Mouse (Mus musculus) hindbrain, embryonic 10.5 days (tissue): ENCODE measurements around the gene Dnah12. TPM values are rescaled to one million over a fixed set of nuclear protein-coding genes. Genes with fewer than 3 reads are reported as not detected.
"Not testable (repeated sequence)": the region's sequence is repeated elsewhere in the genome, so short reads cannot be mapped to it uniquely, and the experiment has no call there.

Experiments
- DNase-seq: peaks from one replicate; pipeline ENCODE4 v3.0.0-alpha.2; 2017; ENCODE audit warnings: low spot score
- H3K27ac ChIP-seq: fragments of 300-500 bp; sonication (generic); 2 replicates; pipeline ENCODE4 v1.5.1; 2016; ENCODE audit warnings: mild to moderate bottlenecking, moderate library complexity
- H3K27me3 ChIP-seq: fragments of 300-500 bp; sonication (generic); 2 replicates; pipeline ENCODE4 v1.6.1; 2016; ENCODE audit warnings: mild to moderate bottlenecking; ENCODE audit not compliant: poor library complexity, insufficient read depth, severe bottlenecking
- H3K36me3 ChIP-seq: fragments of 300-500 bp; sonication (generic); 2 replicates; pipeline ENCODE4 v1.6.1; 2016; ENCODE audit warnings: mild to moderate bottlenecking, moderate library complexity
- H3K4me1 ChIP-seq: fragments of 300-500 bp; sonication (generic); replicated peaks from 2 replicates; pipeline ENCODE4 v1.6.1; 2016; ENCODE audit warnings: mild to moderate bottlenecking
- H3K4me3 ChIP-seq: fragments of 300-500 bp; sonication (generic); 2 replicates; pipeline ENCODE4 v1.5.1; 2016; ENCODE audit warnings: mild to moderate bottlenecking, moderate library complexity
- H3K9me3 ChIP-seq: fragments of 300-500 bp; sonication (generic); 2 replicates; pipeline ENCODE4 v1.6.1; 2016; ENCODE audit warnings: mild to moderate bottlenecking, moderate library complexity
- WGBS: fragments of 180-500 bp; shearing (Covaris S2); methylation state at CpG from one replicate; pipeline ENCODE4 v1.1.7; 2016; 5-methylcytosine and 5-hydroxymethylcytosine counted together
- polyA plus RNA-seq: library from polyadenylated mRNA; unstranded; fragments of >200 nt; fragmentation: Nextera tagmentation; extraction: Ambion mirVana; gene quantifications from 2 replicates; pipeline ENCODE4 v1.2.1, GENCODE M21; 2016

The Dnah12 gene
- polyA plus RNA-seq, 1 experiment from 2014 or later: 0.09 TPM

DNA sequence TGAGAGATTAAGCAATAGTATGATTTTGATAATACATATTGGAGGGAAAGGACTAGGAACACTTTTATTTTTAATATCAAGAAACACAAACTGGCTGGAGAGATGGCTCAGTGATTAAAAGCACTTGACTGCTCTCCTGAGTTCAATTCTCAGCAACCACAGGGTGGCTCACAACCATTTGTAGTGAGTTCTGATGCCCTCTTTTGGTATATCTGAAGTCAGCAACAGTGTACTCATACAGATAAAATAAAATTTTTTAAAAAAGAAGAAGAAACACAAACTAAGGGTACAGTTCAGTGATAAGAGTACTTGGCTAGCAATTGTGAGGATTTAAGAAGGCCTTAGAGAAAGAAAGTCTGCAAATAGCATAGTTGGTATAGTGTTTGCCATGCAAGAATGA lies 22.1 kb upstream of the Dnah12 start:
- Histone ChIP-seq H3K4me3 (peak overlapping the region; percentile 99), H3K27ac (no peak overlapping the region), H3K4me1 (peaks cover 33% of the 10 kb centered on the region), H3K9me3 (no peaks in the 10 kb centered on the region), H3K36me3 (peaks cover 7% of the 10 kb centered on the region), H3K27me3 (peaks cover 3% of the 10 kb centered on the region; the same call in 1 of the 2 replicates)
- no peak for DNase-seq

DNA sequence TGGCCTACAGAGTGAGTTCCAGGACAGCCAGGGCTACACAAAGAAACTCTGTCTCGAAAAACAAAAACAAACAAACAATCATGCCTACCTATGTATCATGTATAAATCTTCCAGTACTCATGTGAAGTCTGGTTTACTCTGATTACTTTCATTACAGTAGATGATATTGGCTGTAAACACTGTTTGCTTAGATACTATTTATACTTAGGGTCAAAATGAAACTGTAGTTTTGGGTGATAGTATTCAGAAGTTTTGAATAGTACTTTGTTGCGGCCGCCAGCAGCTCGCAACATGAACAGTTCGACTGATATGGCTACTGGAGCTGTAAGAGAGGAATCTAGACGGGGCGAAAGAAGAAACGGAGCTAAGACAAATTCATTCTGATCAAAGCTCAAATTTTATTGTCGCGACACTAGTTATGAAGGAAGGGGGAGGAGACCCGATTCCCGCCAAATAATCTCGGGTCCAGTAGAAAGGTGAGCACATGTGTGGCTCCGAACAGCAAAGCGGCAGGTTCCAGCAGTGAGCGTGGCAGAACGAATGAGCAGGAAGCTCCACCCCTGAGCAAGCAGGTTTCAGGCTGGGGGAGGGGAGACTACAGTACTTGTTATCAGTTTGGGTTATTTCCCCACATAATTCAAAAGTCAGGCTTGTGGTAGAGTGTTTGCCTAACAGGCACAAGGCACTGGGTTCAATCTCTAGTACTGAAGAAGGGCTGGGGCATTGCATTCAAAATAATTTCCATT lies 21.0 kb upstream of the Dnah12 start:
- not testable (repeated sequence) for H3K36me3 ChIP-seq, H3K27me3 ChIP-seq, H3K9me3 ChIP-seq, H3K4me3 ChIP-seq, DNase-seq, H3K27ac ChIP-seq
- 70% methylated on average over 17 of the region's 17 CpGs for WGBS
- peaks cover 23% of the 10 kb centered on the region for H3K4me1 ChIP-seq

DNA sequence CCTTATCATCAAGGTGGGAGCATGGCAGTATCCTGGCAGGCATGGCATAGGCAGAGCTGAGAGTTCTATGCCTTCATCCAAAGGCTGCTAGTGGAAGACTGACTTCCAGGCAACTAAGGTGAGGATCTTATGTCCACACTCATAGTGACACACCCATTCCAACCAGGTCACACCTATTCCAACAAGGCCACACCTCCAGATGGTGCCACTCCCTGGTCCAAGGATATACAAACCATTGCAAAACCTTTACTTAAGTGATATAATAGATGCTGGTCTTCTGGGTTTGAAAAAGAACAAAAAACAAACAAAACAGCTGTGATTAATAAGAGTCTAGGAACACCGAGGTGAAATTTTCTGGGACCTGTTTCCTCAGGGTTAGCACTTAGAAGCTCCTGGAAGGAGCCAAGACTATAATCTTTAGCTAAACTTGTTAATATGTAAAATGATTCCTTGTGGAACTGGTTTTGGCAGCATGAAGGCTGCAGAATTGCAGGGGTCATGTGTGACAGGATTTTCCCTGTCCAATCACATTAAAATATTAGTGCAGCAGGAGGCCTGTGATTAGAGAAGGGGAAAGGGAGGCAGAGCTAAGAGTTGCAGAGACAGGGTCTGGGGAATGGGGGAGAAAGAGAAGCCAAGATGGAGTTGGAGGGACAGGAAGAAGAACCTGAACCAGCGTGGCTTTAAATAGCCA lies 18.5 kb upstream of the Dnah12 start:
- H3K27me3 ChIP-seq, H3K36me3 ChIP-seq, H3K27ac ChIP-seq, H3K4me1 ChIP-seq, H3K4me3 ChIP-seq, H3K9me3 ChIP-seq, DNase-seq: not testable (repeated sequence)
- 85% methylated on average over 2 of the region's 2 CpGs for WGBS

GRCm38 (mm10) chr14:26675371-26675770 lies 17.7 kb upstream of the Dnah12 start:
- H3K36me3 ChIP-seq: no peaks in the 10 kb centered on the region
- no peak overlapping the region for H3K27ac ChIP-seq
- peak; percentile 23 for DNase-seq
- 22% methylated on average over 12 of the region's 12 CpGs for WGBS
- H3K27me3 ChIP-seq: peaks cover 3% of the 10 kb centered on the region; the same call in 1 of the 2 replicates
- no peak overlapping the region for H3K4me3 ChIP-seq
- no peaks in the 10 kb centered on the region for H3K9me3 ChIP-seq
- peaks cover 5% of the 10 kb centered on the region; the same call in 1 of the 2 replicates for H3K4me1 ChIP-seq

GRCm38 (mm10) chr14:26675791-26676190 lies 17.3 kb upstream of the Dnah12 start:
- WGBS: 81% methylated on average over 5 of the region's 5 CpGs
- no peak for DNase-seq

DNA sequence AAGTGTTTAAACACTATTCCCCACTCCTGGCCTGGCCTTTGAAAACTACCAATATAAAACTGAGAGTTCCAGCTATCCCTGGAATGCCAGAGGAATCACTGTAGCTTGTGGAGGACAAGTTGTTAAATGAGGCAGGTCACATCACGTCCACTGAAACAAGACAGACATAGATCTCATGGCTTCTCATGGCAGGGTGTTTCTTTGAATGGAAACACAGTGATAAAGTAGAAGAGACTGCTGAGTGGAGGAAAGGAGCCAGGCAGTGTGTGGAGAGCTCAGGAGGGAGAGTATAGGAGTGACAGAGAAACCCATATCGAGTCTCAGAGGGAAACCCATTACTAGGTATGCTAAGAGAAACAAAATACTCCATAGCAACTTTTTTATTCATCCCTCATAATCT lies 2.3 kb upstream of the Dnah12 start:
- no peak overlapping the region for H3K4me3 ChIP-seq
- no peaks in the 10 kb centered on the region for H3K27me3 ChIP-seq
- H3K9me3 ChIP-seq: 0 out of 2 replicates have a peak, but pooled peaks cover 2% of the 10 kb centered on the region
- no peaks in the 10 kb centered on the region for H3K36me3 ChIP-seq
- WGBS: 68% methylated on average over 2 of the region's 2 CpGs
- no peak overlapping the region for H3K27ac ChIP-seq
- DNase-seq: no peak
- H3K4me1 ChIP-seq: no peaks in the 10 kb centered on the region

More at GRCm38 (mm10) chr14:26675791-26676190, 17.3 kb upstream of the Dnah12 start:
- Histone ChIP-seq H3K4me3 (no peak overlapping the region), H3K36me3 (no peaks in the 10 kb centered on the region), H3K27ac (no peak overlapping the region), H3K4me1 (0 out of 2 replicates have a peak, but pooled peaks cover 1% of the 10 kb centered on the region), H3K9me3 (no peaks in the 10 kb centered on the region), H3K27me3 (peaks cover 3% of the 10 kb centered on the region; the same call in 1 of the 2 replicates)

- Histone ChIP-seq H3K9me3 (0 out of 2 replicates have a peak, but pooled peaks cover 2% of the 10 kb centered on the region), H3K4me1 (no peaks in the 10 kb centered on the region), H3K27me3 (no peaks in the 10 kb centered on the region), H3K36me3 (no peaks in the 10 kb centered on the region), H3K27ac (no peak overlapping the region), H3K4me3 (no peak overlapping the region)
- no peak for DNase-seq
- WGBS: 69% methylated on average over 2 of the region's 2 CpGs
Observed at GRCm38 (mm10) chr14:26691363-26691762, 1.7 kb upstream of the Dnah12 start.

GRCm38 (mm10) chr14:26697912-26698311 lies 4.8 kb downstream of the Dnah12 start:
- Histone ChIP-seq H3K27me3 (no peaks in the 10 kb centered on the region), H3K4me1 (no peaks in the 10 kb centered on the region), H3K9me3 (no peaks in the 10 kb centered on the region), H3K36me3 (no peaks in the 10 kb centered on the region), H3K27ac (no peak overlapping the region), H3K4me3 (no peak overlapping the region)
- DNase-seq: no peak

GRCm38 (mm10) chr14:26705246-26705645 lies 12.2 kb downstream of the Dnah12 start:
- not testable (repeated sequence) for DNase-seq, H3K27me3 ChIP-seq, H3K9me3 ChIP-seq, H3K36me3 ChIP-seq, H3K4me1 ChIP-seq, H3K27ac ChIP-seq, H3K4me3 ChIP-seq
- WGBS: 88% methylated on average over 5 of the region's 5 CpGs

- not testable (repeated sequence) for H3K4me3 ChIP-seq, H3K36me3 ChIP-seq, DNase-seq, H3K9me3 ChIP-seq, H3K27me3 ChIP-seq, H3K4me1 ChIP-seq, H3K27ac ChIP-seq
- WGBS: 74% methylated on average over 2 of the region's 2 CpGs
Observed at GRCm38 (mm10) chr14:26719696-26720095, 26.6 kb downstream of the Dnah12 start.

- no peaks in the 10 kb centered on the region for H3K27me3 ChIP-seq
- no peaks in the 10 kb centered on the region for H3K9me3 ChIP-seq
- 96% methylated on average over 3 of the region's 3 CpGs for WGBS
- H3K27ac ChIP-seq: no peak overlapping the region
- no peaks in the 10 kb centered on the region for H3K36me3 ChIP-seq
- DNase-seq: no peak
- H3K4me1 ChIP-seq: no peaks in the 10 kb centered on the region
- H3K4me3 ChIP-seq: no peak overlapping the region
Observed at GRCm38 (mm10) chr14:26724898-26725297, 31.8 kb downstream of the Dnah12 start.

DNA sequence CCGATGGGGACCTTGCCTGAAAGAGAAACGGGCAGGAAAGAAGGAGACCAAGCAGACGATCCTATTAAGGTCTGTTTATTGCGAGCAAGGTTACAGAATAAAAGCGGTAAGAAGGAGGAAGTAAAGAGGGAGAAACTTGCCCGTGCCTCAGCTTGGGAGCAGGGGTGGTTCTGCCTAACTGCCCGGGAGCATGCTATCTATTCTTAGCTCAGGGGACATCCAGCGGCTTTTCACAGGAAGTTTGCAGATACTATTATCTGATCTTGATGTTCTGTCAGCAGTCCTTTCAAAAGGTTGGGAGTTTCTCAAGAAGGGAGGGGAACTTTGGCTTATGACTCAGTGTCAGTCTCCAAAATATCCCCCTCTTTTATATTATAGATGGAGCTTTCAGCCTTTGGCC lies 65.5 kb downstream of the Dnah12 start:
- Histone ChIP-seq H3K9me3 (peaks cover 9% of the 10 kb centered on the region), H3K27ac (no peak overlapping the region), H3K27me3 (no peaks in the 10 kb centered on the region), H3K4me1 (no peaks in the 10 kb centered on the region), H3K4me3 (no peak overlapping the region), H3K36me3 (no peaks in the 10 kb centered on the region)
- 81% methylated on average over 8 of the region's 8 CpGs for WGBS
- no peak for DNase-seq

DNA sequence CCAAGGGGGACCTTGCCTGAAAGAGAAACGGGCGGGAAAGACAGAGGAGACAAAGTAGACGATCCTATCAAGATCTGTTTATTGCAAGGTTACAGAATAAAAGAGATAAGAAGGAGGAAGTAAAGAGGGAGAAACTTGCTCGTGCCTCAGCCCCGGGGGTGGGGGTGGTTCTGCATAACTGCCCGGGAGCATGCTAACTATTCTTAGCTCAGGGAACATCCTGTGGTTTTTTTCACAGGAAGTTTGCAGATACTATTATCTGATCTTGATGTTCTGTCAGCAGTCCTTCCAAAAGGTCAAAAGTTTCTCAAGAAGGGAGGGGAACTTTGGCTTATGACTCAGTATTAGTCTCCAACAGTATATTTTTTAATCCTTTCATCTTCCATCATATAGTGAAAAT lies 71.8 kb downstream of the Dnah12 start:
- WGBS: 88% methylated on average over 6 of the region's 6 CpGs
- Histone ChIP-seq H3K9me3 (peaks cover 19% of the 10 kb centered on the region), H3K4me1 (no peaks in the 10 kb centered on the region), H3K27ac (no peak overlapping the region), H3K36me3 (no peaks in the 10 kb centered on the region), H3K27me3 (no peaks in the 10 kb centered on the region), H3K4me3 (no peak overlapping the region)
- DNase-seq: no peak
